Mouse (Mus musculus): ENCODE measurements around the gene Zfp280d. TPM values are rescaled to one million over a fixed set of nuclear protein-coding genes. Genes with fewer than 3 reads are reported as not detected.

Zfp280d gene
- polyA plus RNA-seq, 1 experiment from 2014 or later: 63.9 TPM

- WGBS: 88% methylated on average over 4 of the region's 4 CpGs
- Histone ChIP-seq H3K4me1 (peaks cover 9% of the 10 kb centered on the region), H3K36me3 (no peaks in the 10 kb centered on the region), H3K9ac (no peak overlapping the region), H3K27me3 (no peaks in the 10 kb centered on the region), H3K27ac (no peak overlapping the region), H3K4me3 (no peak overlapping the region), H3K4me2 (replicated peaks) (no peak overlapping the region), H3K9me3 (replicated peaks) (0 out of 2 replicates have a peak, but pooled peaks cover 4% of the 10 kb centered on the region)
- no peak for ATAC-seq (ENCODE audit: low FRiP score)
Measured at GRCm38 (mm10) chr9:72279943-72280342, 5.3 kb downstream of the Zfp280d start.

GRCm38 (mm10) chr9:72287696-72288095 lies 13.0 kb downstream of the Zfp280d start:
- H3K9ac ChIP-seq: no peak overlapping the region
- WGBS: 93% methylated on average over 2 of the region's 2 CpGs

GRCm38 (mm10) chr9:72288210-72288609 lies 13.6 kb downstream of the Zfp280d start:
- ATAC-seq (ENCODE audit: low FRiP score): no peak
- H3K36me3 ChIP-seq: peaks cover 12% of the 10 kb centered on the region
- no peak overlapping the region for H3K9ac ChIP-seq
- WGBS: 89% methylated on average over 2 of the region's 2 CpGs
- H3K27ac ChIP-seq: no peak overlapping the region
- H3K4me2 ChIP-seq (replicated peaks): no peak overlapping the region
- no peaks in the 10 kb centered on the region for H3K4me1 ChIP-seq
- no peak overlapping the region for H3K4me3 ChIP-seq
- H3K27me3 ChIP-seq: no peaks in the 10 kb centered on the region
- 0 out of 2 replicates have a peak, but pooled peaks cover 4% of the 10 kb centered on the region for H3K9me3 ChIP-seq (replicated peaks)

More at GRCm38 (mm10) chr9:72287696-72288095, 13.0 kb downstream of the Zfp280d start:
- ATAC-seq (ENCODE audit: low FRiP score): no peak
- H3K27me3 ChIP-seq: no peaks in the 10 kb centered on the region
- no peak overlapping the region for H3K4me3 ChIP-seq
- H3K9me3 ChIP-seq (replicated peaks): 0 out of 2 replicates have a peak, but pooled peaks cover 4% of the 10 kb centered on the region
- H3K4me1 ChIP-seq: no peaks in the 10 kb centered on the region
- no peak overlapping the region for H3K27ac ChIP-seq
- H3K4me2 ChIP-seq (replicated peaks): no peak overlapping the region
- peaks cover 12% of the 10 kb centered on the region for H3K36me3 ChIP-seq

- 95% methylated on average over 1 of the region's 1 CpGs for WGBS
- Histone ChIP-seq H3K4me3 (no peak overlapping the region), H3K36me3 (peaks cover 12% of the 10 kb centered on the region), H3K4me1 (no peaks in the 10 kb centered on the region), H3K9me3 (replicated peaks) (no peaks in the 10 kb centered on the region), H3K9ac (no peak overlapping the region), H3K27ac (no peak overlapping the region), H3K27me3 (no peaks in the 10 kb centered on the region), H3K4me2 (replicated peaks) (no peak overlapping the region)
- no peak for ATAC-seq (ENCODE audit: low FRiP score)
Measured at GRCm38 (mm10) chr9:72289094-72289493, 14.4 kb downstream of the Zfp280d start.

- peaks cover 9% of the 10 kb centered on the region for H3K36me3 ChIP-seq
- H3K9me3 ChIP-seq (replicated peaks): no peaks in the 10 kb centered on the region
- no peak overlapping the region for H3K4me2 ChIP-seq (replicated peaks)
- H3K27ac ChIP-seq: no peak overlapping the region
- no peaks in the 10 kb centered on the region for H3K4me1 ChIP-seq
- H3K9ac ChIP-seq: no peak overlapping the region
- no peak overlapping the region for H3K4me3 ChIP-seq
- no peak for ATAC-seq (ENCODE audit: low FRiP score)
- H3K27me3 ChIP-seq: no peaks in the 10 kb centered on the region
Measured at GRCm38 (mm10) chr9:72294076-72294475, 19.4 kb downstream of the Zfp280d start.

GRCm38 (mm10) chr9:72309765-72310164 lies 35.1 kb downstream of the Zfp280d start:
- H3K27me3 ChIP-seq: no peaks in the 10 kb centered on the region
- no peaks in the 10 kb centered on the region for H3K4me1 ChIP-seq
- H3K9ac ChIP-seq: no peak overlapping the region
- H3K4me2 ChIP-seq (replicated peaks): no peak overlapping the region
- H3K36me3 ChIP-seq: peaks cover 23% of the 10 kb centered on the region
- no peak for ATAC-seq (ENCODE audit: low FRiP score)
- H3K4me3 ChIP-seq: no peak overlapping the region
- 90% methylated on average over 2 of the region's 2 CpGs for WGBS
- H3K9me3 ChIP-seq (replicated peaks): no peaks in the 10 kb centered on the region
- no peak overlapping the region for H3K27ac ChIP-seq

GRCm38 (mm10) chr9:72333221-72333620 lies 58.6 kb downstream of the Zfp280d start:
- WGBS: 75% methylated on average over 2 of the region's 2 CpGs

GRCm38 (mm10) chr9:72336069-72336468 lies 61.4 kb downstream of the Zfp280d start:
- Histone ChIP-seq H3K4me2 (replicated peaks) (no peak overlapping the region), H3K27me3 (no peaks in the 10 kb centered on the region), H3K4me3 (no peak overlapping the region), H3K4me1 (no peaks in the 10 kb centered on the region), H3K9ac (no peak overlapping the region), H3K9me3 (replicated peaks) (no peaks in the 10 kb centered on the region), H3K27ac (no peak overlapping the region), H3K36me3 (peaks cover 16% of the 10 kb centered on the region)
- no peak for ATAC-seq (ENCODE audit: low FRiP score)
- 86% methylated on average over 2 of the region's 2 CpGs for WGBS

More at GRCm38 (mm10) chr9:72333221-72333620, 58.6 kb downstream of the Zfp280d start:
- no peak for ATAC-seq (ENCODE audit: low FRiP score)
- no peak overlapping the region for H3K27ac ChIP-seq
- H3K36me3 ChIP-seq: peaks cover 14% of the 10 kb centered on the region
- no peaks in the 10 kb centered on the region for H3K9me3 ChIP-seq (replicated peaks)
- H3K4me1 ChIP-seq: no peaks in the 10 kb centered on the region
- H3K27me3 ChIP-seq: no peaks in the 10 kb centered on the region
- H3K4me3 ChIP-seq: no peak overlapping the region
- H3K4me2 ChIP-seq (replicated peaks): no peak overlapping the region
- H3K9ac ChIP-seq: no peak overlapping the region

- no peak overlapping the region for H3K4me2 ChIP-seq (replicated peaks)
- no peaks in the 10 kb centered on the region for H3K27me3 ChIP-seq
- H3K4me1 ChIP-seq: no peaks in the 10 kb centered on the region
- no peak for ATAC-seq (ENCODE audit: low FRiP score)
- WGBS: 99% methylated on average over 2 of the region's 2 CpGs
- H3K4me3 ChIP-seq: no peak overlapping the region
- no peak overlapping the region for H3K9ac ChIP-seq
- H3K36me3 ChIP-seq: peaks cover 16% of the 10 kb centered on the region
- H3K9me3 ChIP-seq (replicated peaks): no peaks in the 10 kb centered on the region
- H3K27ac ChIP-seq: no peak overlapping the region
Measured at GRCm38 (mm10) chr9:72339119-72339518, 64.5 kb downstream of the Zfp280d start.

GRCm38 (mm10) chr9:72343844-72344243 lies 69.2 kb downstream of the Zfp280d start:
- Histone ChIP-seq H3K36me3 (peaks cover 22% of the 10 kb centered on the region), H3K4me3 (no peak overlapping the region), H3K4me2 (replicated peaks) (no peak overlapping the region), H3K9ac (no peak overlapping the region), H3K9me3 (replicated peaks) (no peaks in the 10 kb centered on the region), H3K27me3 (no peaks in the 10 kb centered on the region), H3K27ac (no peak overlapping the region), H3K4me1 (no peaks in the 10 kb centered on the region)
- no peak for ATAC-seq (ENCODE audit: low FRiP score)

- 90% methylated on average over 2 of the region's 2 CpGs for WGBS
- Histone ChIP-seq H3K9me3 (replicated peaks) (no peaks in the 10 kb centered on the region), H3K27me3 (no peaks in the 10 kb centered on the region), H3K9ac (no peak overlapping the region), H3K27ac (no peak overlapping the region), H3K36me3 (no peaks in the 10 kb centered on the region), H3K4me3 (no peak overlapping the region), H3K4me2 (replicated peaks) (no peak overlapping the region), H3K4me1 (no peaks in the 10 kb centered on the region)
- ATAC-seq (ENCODE audit: low FRiP score): no peak
Measured at GRCm38 (mm10) chr9:72372359-72372758, 97.7 kb downstream of the Zfp280d start.

- no peak for ATAC-seq (ENCODE audit: low FRiP score)
- no peak overlapping the region for H3K27ac ChIP-seq
- no peak overlapping the region for H3K4me2 ChIP-seq (replicated peaks)
- H3K4me1 ChIP-seq: no peaks in the 10 kb centered on the region
- H3K27me3 ChIP-seq: no peaks in the 10 kb centered on the region
- H3K4me3 ChIP-seq: no peak overlapping the region
- 95% methylated on average over 3 of the region's 3 CpGs for WGBS
- H3K9ac ChIP-seq: no peak overlapping the region
- H3K9me3 ChIP-seq (replicated peaks): no peaks in the 10 kb centered on the region
- H3K36me3 ChIP-seq: no peaks in the 10 kb centered on the region
Measured at GRCm38 (mm10) chr9:72374074-72374473, 99.4 kb downstream of the Zfp280d start.

- H3K4me1 ChIP-seq: no peaks in the 10 kb centered on the region
- no peak overlapping the region for H3K9ac ChIP-seq
- H3K27me3 ChIP-seq: no peaks in the 10 kb centered on the region
- ATAC-seq (ENCODE audit: low FRiP score): no peak
- no peak overlapping the region for H3K27ac ChIP-seq
- 80% methylated on average over 4 of the region's 4 CpGs for WGBS
- no peaks in the 10 kb centered on the region for H3K36me3 ChIP-seq
- no peak overlapping the region for H3K4me2 ChIP-seq (replicated peaks)
- no peak overlapping the region for H3K4me3 ChIP-seq
- no peaks in the 10 kb centered on the region for H3K9me3 ChIP-seq (replicated peaks)
Measured at GRCm38 (mm10) chr9:72374996-72375395, 100.3 kb downstream of the Zfp280d start.

All from hindbrain, embryonic 12.5 days (tissue).